Mouse (Mus musculus) CH12.LX (cell line): ENCODE data around the gene Atp5mpl.

Experiments
- CHD2 ChIP-seq: IDR thresholded peaks from 2 replicates; pipeline ENCODE4 v1.6.1; 2011; ENCODE audit warnings: low read length, improper control_type of control experiment
- CTCF ChIP-seq, 2 experiments: IDR thresholded peaks in 1 of 2; conservative IDR thresholded peaks in 1 of 2; 2 replicates each; pipeline ENCODE4 v1.5.1; 2011 to 2012; ENCODE audit warnings: low read depth in 2 of 2, low read length in 2 of 2, improper control_type of control experiment in 1 of 2, inconsistent platforms in 1 of 2, mild to moderate bottlenecking in 1 of 2, moderate library complexity in 1 of 2
- E2F4 ChIP-seq: IDR thresholded peaks from 2 replicates; pipeline ENCODE4 v1.6.1; 2011; ENCODE audit warnings: low read depth, low read length, improper control_type of control experiment; ENCODE audit not compliant: insufficient replicate concordance
- EP300 ChIP-seq: IDR thresholded peaks from 2 replicates; pipeline ENCODE4 v1.6.1; 2011; ENCODE audit warnings: low read length, improper control_type of control experiment
- POLR2A ChIP-seq: IDR thresholded peaks from 2 replicates; pipeline ENCODE4 v1.6.1; 2011; ENCODE audit warnings: low read depth, mild to moderate bottlenecking, improper control_type of control experiment, low read length
- RCOR1 ChIP-seq: conservative IDR thresholded peaks from 2 replicates; pipeline ENCODE4 v1.6.1; 2012; ENCODE audit warnings: low read depth, mild to moderate bottlenecking, inconsistent platforms, low read length, improper control_type of control experiment
- TCF12 ChIP-seq: IDR thresholded peaks from 2 replicates; pipeline ENCODE4 v1.6.1; 2014; ENCODE audit warnings: low read depth, mild to moderate bottlenecking, inconsistent platforms, low read length, improper control_type of control experiment

- no peak for TF ChIP-seq CHD2
- TF ChIP-seq CTCF (conservative IDR thresholded peaks at IDR 0.05 in 1 of 2, IDR thresholded peaks at IDR 0.05 in 1 of 2; ENCODE audit: low read depth in 2 of 2, low read length in 2 of 2): no peak
- TF ChIP-seq POLR2A: no peak
- TF ChIP-seq RCOR1: no peak
- TF ChIP-seq E2F4: no peak
- no peak for TF ChIP-seq TCF12
- TF ChIP-seq EP300: no peak
Observed at GRCm38 (mm10) chr12:111933032-111933704, 33.6 kb downstream of the Atp5mpl start.
